Mouse (Mus musculus) adrenal gland, postnatal 36 days (tissue): Measurements from ENCODE around the gene Vta1. TPM values are rescaled to one million over a fixed set of nuclear protein-coding genes. Genes with fewer than 3 reads are reported as not detected.

Source experiments
- DNase-seq, 2 experiments: peaks; one replicate each; pipeline ENCODE4 v3.0.0; 2021; ENCODE audit warnings: mixed read lengths in 1 of 2
- long read RNA-seq, 2 experiments: library from polyadenylated mRNA; stranded (forward); transcript quantifications; one replicate each; pipeline ENCODE4 v2.0.0; 2021; ENCODE audit warnings: borderline sequencing depth in 2 of 2
- total RNA-seq, 2 experiments: library from RNA; stranded (reverse); gene quantifications; 2 replicates each; pipeline ENCODE4 v1.2.3; 2021

The Vta1 gene
- 10 to 100 TPM; 60.8 to 62.5 TPM for total RNA-seq
- long read RNA-seq, experiment 1, transcript Vta1-205 (8 exons, 1,974 nt): major isoform, 61 of 67 reads
- long read RNA-seq, experiment 1, partial matches to known transcripts: 3 of 67 reads
- long read RNA-seq, experiment 1, other reads (novel, unspliced or antisense): 1 of 67 reads
- long read RNA-seq, experiment 2, transcript Vta1-205 (8 exons, 1,974 nt): major isoform, 23 of 24 reads
- long read RNA-seq, experiment 2, partial matches to known transcripts: 0 of 24 reads
- long read RNA-seq, experiment 2, other reads (novel, unspliced or antisense): 0 of 24 reads

DNA sequence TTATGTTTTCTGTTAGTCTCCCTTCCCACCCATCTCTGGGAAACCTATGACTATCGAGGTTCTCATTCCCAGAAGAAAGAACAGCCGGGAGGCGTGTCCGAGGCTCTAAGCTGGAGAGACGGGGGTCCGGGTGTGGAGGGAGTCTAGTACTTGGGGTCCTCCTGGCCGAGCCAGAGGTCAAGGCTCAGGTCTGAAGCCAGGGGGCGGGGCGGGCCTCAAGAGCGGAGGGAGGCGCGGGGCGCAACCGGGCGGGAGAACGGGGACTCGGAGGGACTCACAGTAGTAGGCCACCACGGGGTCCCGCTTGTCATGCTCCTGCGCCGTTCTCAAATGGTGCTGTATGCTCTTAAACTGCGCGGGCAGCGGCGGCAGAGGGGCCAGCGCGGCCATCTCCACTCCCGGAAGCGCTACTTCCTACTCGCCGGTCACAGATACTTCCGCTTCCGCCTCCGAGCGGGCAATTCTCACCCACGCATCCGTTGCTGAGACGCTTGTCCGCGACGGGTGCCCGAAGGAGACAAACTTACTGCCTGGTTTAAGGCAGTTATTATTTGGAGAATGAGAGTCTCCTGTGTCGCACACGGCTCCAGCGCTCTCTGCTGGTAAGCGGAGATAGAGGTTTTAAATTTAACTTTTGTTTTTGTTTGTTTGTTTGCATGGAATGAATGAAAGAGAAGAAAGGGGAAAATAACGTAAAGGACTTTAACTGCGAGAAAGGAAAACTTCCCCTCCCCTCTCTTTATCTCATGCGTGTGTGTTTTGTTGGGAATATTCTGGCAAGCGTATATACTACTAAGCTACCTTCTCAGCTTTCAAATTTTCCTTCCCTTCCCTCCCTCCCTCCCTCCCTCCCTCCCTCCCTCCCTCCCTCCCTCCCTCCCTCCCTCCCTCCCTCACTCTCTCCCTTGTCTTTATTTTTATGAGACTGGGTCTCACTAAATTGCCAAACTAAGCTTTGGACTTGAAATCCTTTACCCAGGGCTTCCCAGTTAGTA is at the start of gene Vta1, which contains the start of gene Nmbr:
TSS of gene Vta1 (minus strand) at position 489 of the 995 bp plus-strand sequence.
TSS of gene Nmbr (plus strand) at position 520 of the 995 bp plus-strand sequence.
- DNase-seq: peak; percentile 99

DNA sequence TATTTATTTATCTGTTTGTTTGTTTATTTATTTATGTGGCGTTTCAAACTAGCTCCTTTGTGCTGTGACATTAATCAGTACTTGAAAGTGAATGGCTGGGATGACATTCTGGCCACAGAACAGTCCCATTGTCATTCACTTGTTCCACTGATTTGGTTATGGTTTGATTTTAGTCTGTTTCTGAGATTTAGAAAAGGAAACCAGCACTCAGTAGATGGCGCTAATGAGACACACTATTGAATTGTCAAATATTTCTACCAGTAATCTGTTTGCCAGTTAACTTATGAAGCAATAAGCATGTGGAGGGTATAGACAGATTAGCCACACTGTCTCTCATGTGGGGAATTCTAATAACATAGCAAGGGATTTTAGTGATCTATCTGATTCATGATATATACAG is 28.9 kb upstream of the Vta1 start:
- DNase-seq: peak in 1 of 2 experiments; percentile 6

DNA sequence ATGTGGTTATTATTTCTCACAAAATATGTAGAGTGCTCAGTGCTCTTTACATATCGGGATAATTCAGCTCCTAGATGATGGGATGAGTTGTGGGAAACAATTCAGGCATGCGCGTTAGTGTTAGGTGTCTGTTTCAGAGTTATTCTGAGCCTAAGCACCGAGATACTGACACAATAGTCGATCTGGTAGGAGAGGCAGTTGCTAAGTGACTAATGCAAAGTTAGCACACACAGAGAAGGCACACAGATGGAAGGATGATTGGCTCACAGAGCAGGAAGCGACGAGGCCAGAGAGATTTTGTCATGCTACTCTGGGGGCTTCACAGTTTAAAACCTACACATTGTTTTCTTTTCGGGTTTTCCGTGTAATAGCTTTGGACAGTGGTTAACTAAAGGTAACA is 20.3 kb upstream of the Vta1 start:
- DNase-seq: no peak

DNA sequence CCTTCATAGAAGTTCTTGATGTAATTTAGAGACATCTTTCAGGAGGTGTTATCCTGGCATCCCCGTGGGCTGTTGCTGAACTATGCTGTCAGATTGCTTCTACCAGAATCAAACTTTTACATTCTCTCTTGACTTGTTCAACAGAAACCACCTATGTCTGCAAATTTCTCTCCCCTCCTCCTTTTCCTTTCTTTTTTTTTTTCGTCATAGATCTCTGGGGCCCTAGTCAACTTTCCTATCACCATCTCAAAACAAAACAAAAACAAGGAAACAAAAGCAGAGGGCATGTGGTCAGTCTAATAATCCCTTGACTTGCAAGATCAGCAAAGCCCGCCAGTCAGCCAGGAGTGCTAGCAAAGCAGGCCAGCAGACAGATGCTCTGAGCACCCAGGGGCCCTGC is 12.8 kb upstream of the Vta1 start, which contains the start of gene Gje1:
TSS of gene Gje1 (minus strand) at position 101 of the 400 bp plus-strand sequence.
- no peak for DNase-seq

DNA sequence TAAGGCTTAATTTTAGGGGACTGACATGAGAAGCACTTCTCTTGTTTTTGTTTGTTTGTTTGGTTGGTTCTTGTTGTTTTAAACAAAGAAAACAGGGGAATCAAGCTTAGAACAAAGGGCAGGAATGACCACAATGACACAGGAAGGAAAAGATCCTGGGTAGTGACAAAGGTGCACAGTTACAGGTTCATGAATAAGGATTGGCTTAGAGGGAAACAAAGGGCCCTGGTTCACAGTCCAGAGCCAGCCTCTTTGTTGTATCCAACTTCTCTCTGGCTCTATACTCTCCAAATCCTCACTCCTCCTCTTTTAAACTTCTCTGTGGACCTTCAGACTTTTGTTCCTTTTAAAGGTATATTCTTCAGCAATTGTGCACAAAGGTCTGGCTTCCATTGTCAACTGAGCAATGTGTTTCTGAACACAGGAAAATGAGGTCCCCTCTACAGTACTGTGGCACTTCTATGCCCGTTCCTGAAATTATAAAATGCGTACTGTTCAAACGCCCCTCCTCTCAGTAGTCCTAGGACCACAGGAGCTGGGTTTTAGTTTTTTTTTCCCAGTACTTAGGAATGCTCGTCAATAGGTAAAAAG is 1.4 kb downstream of the Vta1 start:
- no peak for DNase-seq

DNA sequence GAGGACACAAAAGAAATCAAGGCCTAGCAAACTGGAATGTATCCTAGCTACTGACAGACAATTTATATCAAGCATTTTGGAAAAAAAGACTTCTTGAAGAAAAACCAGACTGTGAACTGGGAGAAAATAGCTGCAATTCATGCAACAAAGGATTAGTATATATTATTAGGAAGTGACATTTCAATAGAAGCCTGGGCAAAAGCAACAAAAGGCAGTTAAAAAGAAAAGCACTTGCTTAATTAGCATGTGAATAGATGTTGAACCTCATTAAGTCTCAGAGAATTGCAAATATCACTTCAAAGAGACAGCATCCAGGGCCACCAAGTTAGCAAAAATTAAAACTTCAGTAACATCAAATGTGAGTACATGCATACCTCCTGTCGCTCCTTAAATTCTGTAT is 2.1 kb downstream of the Vta1 start:
- DNase-seq: no peak

DNA sequence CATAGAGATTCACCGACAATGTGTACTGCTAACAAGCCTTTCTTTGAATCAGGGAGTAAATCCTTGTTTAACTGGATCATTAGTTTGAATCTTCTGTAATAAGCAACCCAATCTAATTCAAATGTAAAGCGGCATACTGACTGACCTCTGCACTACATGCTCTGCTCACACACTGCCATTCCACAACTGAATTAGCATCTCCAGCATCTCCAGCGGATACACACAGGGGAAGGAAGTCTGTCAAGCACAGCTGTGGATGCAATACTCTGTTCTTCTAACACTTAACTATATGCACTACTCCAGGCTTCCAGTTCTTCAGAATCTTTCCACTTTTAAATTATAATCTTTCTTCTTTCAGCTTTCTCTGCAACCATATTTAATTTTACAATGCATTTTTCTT is 15.0 kb downstream of the Vta1 start:
- DNase-seq: no peak

DNA sequence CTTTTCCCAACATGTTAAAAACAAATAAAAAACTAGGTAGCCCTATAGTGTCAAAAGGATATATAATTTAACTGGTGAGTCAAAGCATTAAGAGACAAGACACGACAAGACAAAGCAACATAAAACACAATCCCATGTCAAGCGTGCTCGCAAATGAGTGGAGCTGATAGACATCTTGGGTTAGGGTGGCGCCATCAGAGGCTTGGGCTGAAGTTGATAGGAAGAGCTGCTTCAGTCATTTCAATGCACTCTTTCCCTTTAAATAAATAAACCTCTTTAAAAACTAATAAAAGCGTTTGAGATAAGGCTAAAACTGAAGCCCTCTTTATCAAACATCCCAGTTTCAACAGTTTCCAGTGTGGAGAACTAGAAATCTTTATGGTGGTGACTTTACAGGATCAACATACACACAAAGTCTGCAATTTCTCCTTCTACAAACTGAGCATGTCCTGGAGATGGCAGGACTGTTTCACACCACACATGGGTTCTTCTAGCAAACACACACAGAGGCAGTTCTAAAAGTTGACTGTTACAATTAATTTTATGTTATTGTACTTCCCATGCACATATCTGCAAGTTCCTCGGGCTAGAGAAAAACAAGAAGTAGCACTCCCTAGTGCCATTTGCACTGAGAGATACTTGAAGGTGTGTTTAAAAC is 16.4 kb downstream of the Vta1 start:
- DNase-seq: no peak

DNA sequence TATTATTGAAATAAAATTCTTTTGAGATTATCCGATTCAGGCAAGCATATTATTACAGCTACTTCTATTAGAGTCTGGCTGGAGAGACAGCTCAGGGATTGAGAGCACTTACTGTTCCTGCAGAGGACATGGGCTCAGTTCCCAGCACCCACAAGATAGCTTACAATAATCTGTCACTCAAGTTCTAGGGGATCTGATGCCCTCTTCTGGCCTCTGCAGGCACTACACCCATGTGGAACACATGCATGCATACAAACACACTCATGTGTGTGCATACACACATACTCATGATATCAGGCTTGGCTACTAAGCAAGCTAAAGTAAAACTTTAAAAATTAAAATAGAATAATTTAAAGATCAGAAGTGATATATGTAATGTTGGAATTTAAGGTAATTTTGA is 19.7 kb downstream of the Vta1 start:
- no peak for DNase-seq

DNA sequence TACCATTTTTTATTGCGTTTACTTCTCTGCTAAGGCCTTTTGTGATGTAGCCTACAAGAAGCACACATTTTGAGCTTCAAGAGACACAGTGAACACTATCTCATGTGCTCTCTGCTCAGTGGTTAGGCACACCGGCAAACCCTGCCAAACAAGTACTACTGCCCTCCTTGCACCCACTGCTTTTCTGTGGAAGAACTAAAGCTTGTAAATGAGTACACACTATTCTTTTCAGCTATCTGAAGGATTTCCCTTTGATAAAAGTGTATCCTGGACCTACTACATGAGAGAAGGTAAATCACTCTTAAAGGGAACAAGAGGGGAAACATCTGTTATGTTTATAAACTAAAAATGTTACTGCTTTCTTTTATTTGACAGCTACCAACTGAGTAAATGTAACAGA is 39.2 kb downstream of the Vta1 start:
- DNase-seq: no peak

DNA sequence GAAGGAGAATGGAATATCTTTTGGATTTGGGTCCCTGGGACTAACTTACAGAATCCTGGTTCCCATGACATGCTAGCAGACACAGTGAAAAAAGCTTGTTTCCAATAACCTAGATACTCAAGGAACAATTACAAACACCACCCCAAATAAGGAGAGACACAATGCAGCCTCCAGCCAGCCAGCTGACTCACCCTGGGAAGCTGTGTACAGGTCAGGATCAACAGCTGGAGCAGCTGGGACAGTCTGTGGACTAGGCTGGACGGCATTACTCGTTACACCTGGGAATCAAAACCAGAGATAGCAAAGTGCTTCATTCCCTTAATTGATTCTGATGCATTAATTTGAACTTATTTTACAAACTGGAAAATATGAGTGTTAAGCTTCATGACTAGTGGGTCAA is 44.5 kb downstream of the Vta1 start:
- DNase-seq: no peak

DNA sequence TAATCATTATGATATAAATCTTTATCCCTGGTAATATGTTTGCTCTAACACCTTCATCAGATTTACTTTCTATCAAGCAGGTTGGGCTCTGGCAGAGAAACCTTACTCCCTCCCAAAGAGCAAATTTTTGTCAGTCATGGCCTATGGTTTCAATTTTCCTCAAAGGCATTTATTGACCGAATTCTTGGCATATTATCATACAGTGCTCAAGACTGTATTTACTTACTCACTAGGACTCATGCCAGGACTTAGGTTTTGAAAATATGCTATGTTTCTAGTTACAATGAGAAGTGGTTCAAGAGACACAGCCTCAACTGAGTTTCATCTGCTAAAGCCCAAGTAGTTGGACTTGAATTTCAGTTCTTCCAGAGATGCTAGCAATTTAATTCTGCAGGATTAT is 65.7 kb downstream of the Vta1 start:
- no peak for DNase-seq

DNA sequence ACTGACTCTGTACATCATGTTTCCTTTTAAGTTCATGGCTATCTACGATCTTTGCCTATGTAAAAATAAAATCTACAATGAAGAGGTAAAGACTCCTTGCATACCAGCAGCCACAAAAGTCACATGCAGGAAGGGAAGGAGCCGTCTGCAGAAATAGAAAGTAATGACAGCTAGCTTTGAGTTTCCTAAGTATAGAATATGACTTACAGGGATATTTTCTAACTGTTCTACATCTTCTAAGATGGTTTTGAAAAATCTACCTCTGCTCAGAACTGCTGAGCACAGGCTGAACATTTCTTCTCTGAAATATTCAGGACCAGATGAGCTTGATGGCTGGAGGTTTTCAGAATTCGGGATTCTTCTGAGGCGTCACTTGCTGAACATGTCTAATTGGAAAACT is 66.3 kb downstream of the Vta1 start:
- no peak for DNase-seq

DNA sequence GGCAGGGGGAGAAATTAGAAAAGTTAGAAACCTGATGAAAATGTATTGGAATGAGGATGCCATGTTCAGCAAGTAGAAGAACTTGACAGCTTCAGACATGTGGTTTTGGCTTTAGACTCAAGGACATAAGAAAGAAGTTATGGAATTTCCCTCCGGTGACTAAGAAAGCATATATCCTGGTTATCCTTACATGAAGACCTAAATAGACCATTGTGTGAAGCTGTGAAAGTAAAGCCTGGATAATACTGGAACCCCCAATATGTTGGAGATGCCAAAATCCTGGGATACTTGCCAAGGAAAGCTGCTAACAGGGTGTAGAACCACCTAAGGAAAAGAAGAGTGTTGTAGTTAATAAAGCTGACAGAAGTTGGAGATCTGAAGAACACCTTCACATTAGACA is 79.7 kb downstream of the Vta1 start:
- DNase-seq: no peak

DNA sequence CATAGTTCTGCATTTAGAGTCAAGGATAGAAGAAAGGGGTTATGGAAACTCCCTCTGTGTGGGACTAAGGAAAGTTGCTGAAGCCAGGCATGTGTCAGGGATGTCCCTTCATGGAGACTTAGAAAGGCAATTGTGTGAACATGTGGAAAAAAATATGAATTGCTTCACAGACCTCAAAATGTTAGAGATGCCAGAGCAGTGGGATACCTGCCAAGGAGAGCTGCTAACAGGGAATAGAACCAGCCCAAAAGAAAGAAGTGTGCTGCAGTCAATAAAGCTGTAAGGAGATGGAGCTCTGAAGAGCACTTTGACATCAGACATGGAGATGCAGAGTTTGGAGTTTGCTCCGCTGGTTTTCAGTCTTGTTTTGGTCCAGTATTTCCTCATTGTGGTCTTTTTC is 86.2 kb downstream of the Vta1 start:
- DNase-seq: no peak

DNA sequence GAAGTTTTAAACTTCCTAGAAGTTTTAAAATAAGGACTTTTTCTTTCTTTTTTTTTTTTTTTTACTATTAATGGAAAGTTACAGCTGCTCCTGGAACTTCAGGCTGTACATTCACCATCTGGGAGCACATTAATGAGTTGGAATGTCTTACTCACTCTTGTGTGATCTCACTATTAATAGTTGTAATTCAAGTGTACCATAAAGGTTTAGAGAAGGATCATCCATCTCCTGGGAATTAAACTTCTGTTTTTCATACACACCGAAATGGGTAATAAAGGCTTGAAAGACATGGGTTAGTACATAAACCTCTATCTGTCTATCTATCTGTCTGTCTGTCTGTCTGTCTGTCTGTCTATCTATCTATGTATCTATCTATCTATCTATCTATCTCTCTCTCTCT is 87.1 kb downstream of the Vta1 start:
- no peak for DNase-seq

DNA sequence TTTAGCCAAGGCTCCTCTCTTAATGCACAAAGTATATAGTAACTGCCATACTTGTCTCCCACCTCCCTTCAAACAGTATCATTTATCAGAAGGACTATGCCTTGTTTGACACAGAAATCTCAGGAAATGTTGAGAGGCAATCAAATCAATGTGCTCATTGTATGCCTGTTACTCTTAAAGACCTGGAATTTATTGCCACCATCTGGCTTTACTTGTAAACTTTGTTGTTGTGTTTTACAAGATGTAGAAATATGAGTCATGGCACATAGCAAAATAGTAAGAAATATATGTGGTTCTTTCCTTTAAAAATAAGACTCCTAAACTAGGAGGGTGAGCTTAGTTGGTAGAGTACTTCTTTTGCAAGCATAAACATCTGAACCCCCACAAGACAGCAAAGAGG is 89.9 kb downstream of the Vta1 start:
- no peak for DNase-seq

DNA sequence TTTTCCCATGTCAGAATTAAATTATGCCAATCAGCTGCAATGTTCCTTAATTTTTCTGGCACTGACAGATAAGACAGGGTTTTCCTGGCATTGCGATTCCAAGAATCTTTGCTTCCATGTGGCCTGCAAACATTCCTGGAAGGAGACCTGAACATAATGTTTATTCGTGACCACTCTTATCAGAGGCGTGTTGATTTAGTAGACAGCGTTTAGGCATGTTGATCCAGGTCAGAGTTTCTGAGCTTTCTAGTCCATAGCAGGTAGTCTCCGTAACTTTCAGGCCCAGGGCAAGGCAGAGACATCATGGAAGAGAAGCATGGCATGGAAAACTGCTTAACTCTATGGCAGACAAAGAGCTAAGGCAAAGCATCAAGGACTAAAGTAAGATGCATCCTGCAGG is 97.8 kb downstream of the Vta1 start:
- no peak for DNase-seq
